Mouse (Mus musculus): Measurements from ENCODE around the gene Ppp1r21.

Gene Ppp1r21

GRCm38 (mm10) chr17:88529519-88530235 is at the start of gene Ppp1r21:
Gene Ppp1r21 (plus strand): TSS chr17:88530118.
- in situ Hi-C loops (cut with MboI), result no loop called here

DNA sequence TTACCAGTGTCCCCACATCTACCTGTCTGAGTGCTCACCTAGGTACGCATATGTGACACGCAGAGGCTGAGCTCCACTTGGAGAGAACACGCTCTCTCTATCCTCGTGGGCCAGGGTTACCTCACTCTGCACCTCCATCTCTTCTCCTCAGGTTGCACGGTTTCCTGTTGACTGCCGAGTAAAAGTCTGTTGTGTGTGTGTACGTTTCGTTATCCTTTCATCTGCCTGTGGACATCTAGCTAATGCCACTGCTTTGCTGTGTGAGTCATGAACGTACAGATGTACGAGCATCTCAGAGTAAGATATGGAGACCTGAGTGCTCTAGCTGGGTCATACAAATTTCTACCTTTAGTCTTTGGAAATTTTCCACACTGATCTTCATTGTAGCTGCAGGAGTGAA is 49.5 kb upstream of the Ppp1r21 start:
- in situ Hi-C loops (cut with MboI), result no loop called here

DNA sequence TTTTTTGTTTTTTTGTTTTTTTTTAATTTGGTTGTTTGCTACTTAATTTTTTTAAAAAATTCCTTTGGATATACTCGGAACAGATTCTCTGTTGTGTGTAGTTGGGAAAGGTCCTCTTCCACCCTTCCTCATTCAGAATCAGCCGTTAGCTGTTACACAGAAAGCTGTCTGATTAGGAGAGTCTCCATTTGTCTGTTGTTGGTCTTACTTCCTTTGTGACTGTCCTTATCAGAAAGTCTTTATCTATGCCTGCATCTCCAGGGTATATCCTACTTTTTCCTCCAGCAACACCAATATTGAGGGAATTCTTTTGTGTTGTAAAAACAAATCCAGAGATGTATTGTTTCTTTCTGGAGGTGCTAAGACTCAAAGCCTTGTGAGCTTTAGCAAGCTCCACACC is 48.9 kb upstream of the Ppp1r21 start:
- in situ Hi-C loops (cut with MboI), result no loop called here

DNA sequence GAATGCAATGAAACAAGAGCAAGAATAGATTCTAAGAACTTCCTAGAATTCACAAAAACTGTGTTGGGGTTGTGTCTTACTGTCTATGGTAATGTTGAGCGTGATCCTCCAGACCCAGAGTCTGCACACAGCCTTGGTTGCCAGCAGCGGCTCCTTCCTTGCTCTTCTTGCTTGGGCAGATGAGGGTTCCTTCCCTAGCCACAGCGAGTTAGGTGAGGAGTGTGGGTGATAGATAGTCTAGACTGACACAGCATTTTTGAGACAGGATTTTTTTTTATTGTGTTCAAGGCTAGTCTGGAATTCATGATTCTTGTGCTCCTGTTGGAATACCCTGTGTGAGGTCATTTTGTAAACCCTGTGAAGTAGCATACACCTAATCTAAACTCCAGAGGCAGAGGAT is 48.3 kb upstream of the Ppp1r21 start:
- in situ Hi-C loops (cut with MboI), result no loop called here

DNA sequence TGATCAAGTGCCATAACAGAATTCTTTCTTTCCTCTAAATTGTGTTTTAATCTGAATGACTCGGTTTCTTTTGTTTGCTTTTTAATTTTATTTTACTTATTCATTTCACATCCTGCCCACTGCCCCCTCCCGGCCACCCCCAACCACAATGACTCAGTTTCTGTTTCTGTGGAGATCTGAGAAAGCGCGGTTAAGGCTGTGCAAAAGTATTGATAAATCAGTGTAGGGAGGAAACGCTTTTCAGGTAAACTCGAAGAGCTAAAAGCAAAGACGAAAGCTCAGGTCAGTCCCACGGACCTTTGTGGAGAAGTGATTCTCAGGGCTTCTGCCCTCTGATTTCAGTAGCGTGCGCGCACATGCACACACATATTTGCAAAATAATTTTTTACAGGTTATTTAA is 45.4 kb upstream of the Ppp1r21 start:
- in situ Hi-C loops (cut with MboI), result no loop called here

- in situ Hi-C loops (cut with MboI), result no loop called here
Observed at GRCm38 (mm10) chr17:88484951-88485350, 45.0 kb upstream of the Ppp1r21 start.

GRCm38 (mm10) chr17:88490546-88490945 is 39.4 kb upstream of the Ppp1r21 start:
- in situ Hi-C loops (cut with MboI), result no loop called here

DNA sequence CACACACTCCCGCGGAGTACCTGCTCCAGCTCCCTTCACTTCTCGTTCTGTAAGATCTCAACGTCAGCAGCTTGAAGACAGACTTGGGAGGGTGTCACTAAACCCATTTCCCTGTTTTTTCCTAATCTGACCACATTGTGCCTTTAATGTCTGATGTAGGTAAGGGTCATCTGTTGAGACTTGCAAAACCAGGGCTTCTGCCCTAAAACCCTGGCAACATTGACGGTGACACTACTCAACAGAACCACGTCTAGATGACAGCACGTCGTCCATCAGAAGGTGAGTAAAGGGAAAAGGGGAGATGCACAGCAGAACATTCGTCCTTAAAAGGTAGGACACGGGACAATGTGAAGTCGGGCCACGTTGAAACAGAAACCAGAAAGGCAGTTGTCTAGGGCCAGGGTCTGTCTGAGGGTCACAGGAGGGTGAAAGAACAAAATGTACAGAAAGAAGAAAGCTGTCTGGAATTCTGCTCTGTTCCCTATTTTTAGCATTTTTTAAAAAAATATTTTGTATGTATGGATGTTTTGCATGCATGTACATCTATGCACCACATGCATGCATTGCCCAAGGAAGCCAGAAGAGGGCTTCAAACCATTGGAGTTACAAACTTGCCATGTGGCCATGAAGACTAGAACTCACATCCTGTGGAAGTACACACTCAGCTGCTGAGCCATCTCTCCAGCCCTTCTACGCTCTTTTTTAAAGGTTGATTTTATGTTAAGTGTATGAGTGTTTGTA is 38.4 kb upstream of the Ppp1r21 start:
- in situ Hi-C loops (cut with MboI), result no loop called here

DNA sequence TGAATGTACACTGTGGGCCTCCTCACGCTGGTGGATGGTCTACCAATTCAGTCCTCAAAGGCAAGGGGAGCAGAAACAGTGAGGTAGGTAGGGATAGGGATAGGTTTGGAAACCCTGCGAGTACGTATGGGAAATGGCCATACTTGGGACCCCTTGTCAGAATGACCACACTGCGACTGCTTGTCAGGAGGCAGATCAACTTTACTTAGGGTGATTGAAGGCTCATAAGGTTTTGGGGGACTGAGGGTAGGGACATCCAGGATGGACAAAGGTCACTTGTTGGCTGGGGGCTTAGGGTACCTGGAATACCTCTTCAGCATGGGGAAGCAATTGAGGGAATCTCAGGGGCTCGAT is 37.8 kb upstream of the Ppp1r21 start:
- in situ Hi-C loops (cut with MboI), result no loop called here

DNA sequence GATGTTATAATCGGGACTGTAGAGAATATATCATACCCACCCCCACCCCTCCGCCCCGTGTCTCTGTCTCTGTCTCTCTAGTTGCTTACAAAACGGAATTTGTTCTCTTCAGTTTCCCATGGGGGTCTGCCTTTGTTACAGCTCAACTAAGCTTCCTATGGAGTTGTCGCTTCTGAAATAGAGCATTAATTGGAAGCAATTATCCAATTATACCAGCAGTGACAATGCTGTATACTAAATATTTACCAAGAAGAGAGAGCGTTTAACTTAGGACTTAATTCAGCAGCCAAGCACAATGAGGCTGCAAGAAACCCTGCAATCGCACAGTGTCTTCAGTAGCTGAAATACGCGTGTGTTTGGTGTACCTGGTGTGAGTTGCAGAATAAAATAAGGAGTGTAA is 36.4 kb upstream of the Ppp1r21 start:
- in situ Hi-C loops (cut with MboI), result no loop called here

GRCm38 (mm10) chr17:88494121-88494771 is 35.7 kb upstream of the Ppp1r21 start:
- in situ Hi-C loops (cut with MboI), result no loop called here

- in situ Hi-C loops (cut with MboI), result no loop called here
Observed at GRCm38 (mm10) chr17:88494772-88495132, 35.2 kb upstream of the Ppp1r21 start.

GRCm38 (mm10) chr17:88498090-88498682 is 31.7 kb upstream of the Ppp1r21 start:
- in situ Hi-C loops (cut with MboI), result no loop called here

GRCm38 (mm10) chr17:88504056-88504455 is 25.9 kb upstream of the Ppp1r21 start:
- in situ Hi-C loops (cut with MboI), result loop anchor here (25.0 kb wide), 1 partner anchor 492 kb away; no protein-coding TSS in a partner anchor

GRCm38 (mm10) chr17:88505275-88505723 is 24.6 kb upstream of the Ppp1r21 start:
- in situ Hi-C loops (cut with MboI), result loop anchor here (5.0 to 25.0 kb wide), 2 partner anchors 243 to 493 kb away; no protein-coding TSS in a partner anchor

DNA sequence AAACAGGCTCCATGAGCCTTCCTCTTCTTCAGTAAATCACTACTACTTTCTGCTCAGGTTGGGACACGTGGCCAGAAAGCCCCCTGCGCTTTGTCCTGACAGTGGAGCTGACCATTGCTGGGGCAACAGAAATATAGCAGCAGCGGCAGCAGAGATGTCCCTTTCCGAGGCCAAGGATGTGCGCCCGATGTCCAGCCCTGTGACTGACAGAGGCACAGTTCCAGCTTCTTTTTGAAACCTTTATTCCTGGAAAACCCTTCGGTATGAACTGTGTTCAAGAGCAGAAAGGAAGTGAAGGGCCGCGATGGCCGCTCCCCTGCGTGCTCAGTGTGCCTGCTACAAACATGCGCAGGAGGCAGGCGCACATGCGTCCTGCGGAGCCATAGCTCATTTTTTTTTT is 24.0 kb upstream of the Ppp1r21 start:
- in situ Hi-C loops (cut with MboI), result loop anchor here (5.0 to 25.0 kb wide), 2 partner anchors 244 to 494 kb away; no protein-coding TSS in a partner anchor

DNA sequence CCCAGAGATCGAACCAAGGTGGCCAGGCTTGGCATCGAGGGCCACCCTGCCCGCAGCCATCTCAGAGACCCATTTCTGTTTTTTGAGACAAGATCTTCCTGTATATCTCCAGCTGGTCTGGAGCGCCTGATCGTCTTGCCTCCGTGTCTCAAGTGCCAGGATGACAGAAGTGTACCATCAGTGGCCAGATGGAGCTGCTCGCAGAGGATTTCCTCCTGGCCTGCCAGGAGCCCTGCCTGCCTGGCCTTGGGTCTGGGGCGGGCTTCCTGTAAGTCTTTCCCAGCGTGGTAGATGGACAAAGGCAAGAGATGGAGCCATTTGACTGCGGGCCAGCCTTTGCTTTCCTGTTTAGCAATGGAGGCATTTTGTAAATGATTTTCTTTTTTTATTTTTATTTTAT is 22.5 kb upstream of the Ppp1r21 start:
- in situ Hi-C loops (cut with MboI), result loop anchor here (5.0 to 25.0 kb wide), 2 partner anchors 245 to 495 kb away; no protein-coding TSS in a partner anchor

DNA sequence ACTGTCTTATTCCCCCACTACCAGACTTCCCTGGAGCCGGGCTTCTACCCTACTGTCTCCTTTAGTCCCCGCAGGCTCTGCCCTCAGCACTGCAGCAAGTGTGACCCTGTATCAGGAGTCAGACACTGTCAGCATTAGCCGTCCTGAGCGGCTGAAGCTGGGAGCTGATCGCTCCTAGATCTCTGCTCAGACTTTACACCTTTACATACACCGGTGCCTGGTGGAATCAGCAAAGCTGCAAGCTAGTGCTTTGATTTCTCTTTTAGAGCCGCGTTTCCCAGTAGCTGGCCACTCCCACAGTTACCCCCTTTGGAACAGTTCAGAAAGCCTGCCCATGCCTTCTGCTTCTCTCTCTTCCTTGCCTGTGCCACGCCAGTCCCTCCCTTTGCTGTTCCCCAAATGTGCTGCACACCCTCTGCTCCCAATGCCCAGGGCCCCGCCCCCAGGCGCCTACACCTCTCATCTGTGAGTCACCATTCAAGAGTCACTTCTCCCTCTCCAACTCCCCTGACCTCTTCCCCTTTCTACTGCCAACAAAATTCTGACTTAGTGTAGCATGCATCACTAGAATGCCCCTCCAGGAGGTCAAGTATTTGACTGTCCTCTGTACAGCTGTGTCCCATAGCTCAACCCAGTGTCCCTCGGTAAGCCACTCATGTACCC is 20.9 kb upstream of the Ppp1r21 start:
- in situ Hi-C loops (cut with MboI), result loop anchor here (5.0 to 25.0 kb wide), 2 partner anchors 247 to 497 kb away; no protein-coding TSS in a partner anchor

DNA sequence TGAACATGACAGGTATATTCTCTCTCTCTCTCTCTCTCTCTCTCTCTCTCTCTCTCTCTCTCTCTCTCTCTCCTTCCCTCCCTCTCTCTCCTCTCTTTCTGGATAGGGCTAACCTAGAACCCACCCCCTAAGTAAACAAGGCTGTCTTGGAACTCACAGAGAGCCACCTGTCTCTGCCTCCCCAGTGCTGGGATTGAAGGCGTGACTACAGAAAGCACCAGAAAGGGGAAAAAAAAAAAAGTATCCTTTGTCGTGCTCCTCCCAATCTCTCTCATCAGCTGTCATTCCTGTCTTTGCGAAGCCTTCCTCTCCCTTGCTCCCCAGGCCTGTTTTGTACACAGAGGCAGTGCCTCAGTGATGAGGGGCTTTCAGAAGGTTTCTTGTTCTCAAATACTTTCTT is 19.9 kb upstream of the Ppp1r21 start:
- in situ Hi-C loops (cut with MboI), result loop anchor here (5.0 to 25.0 kb wide), 2 partner anchors 248 to 498 kb away; no protein-coding TSS in a partner anchor

DNA sequence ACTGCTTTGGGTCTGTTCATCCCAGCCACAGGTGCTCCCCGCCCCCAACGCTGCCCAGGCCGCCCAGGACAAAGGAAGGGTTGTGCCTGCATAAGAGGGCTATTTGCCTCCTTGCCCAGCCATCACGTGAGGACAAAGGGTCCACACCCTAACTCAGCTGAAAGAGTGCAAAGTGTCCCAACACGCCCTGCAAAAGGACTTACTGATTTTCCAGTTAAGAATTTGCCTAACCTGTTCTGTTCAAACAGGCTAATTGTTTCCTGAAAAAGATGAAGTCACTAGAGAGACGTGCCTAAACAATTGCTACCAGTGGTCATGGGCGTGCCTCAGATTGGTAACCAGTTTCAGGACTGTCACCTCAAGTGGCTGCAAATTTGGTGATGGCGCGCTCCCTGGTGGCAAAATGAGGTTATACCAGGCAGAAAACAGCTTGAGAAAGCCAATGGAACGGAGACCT is 18.8 kb upstream of the Ppp1r21 start:
- in situ Hi-C loops (cut with MboI), result loop anchor here (25.0 kb wide), 1 partner anchor 499 kb away; no protein-coding TSS in a partner anchor

GRCm38 (mm10) chr17:88516477-88516876 is 13.4 kb upstream of the Ppp1r21 start:
- in situ Hi-C loops (cut with MboI), result loop anchor here (25.0 kb wide), 1 partner anchor 504 kb away; no protein-coding TSS in a partner anchor
